Mouse (Mus musculus): ENCODE results near the gene B430306N03Rik. TPM values are rescaled to one million over a fixed set of nuclear protein-coding genes. Genes with fewer than 3 reads are reported as not detected.

The B430306N03Rik gene
- total and polyA plus RNA-seq, 2 experiments from 2014 or later: 0.18 to 0.23 TPM

DNA sequence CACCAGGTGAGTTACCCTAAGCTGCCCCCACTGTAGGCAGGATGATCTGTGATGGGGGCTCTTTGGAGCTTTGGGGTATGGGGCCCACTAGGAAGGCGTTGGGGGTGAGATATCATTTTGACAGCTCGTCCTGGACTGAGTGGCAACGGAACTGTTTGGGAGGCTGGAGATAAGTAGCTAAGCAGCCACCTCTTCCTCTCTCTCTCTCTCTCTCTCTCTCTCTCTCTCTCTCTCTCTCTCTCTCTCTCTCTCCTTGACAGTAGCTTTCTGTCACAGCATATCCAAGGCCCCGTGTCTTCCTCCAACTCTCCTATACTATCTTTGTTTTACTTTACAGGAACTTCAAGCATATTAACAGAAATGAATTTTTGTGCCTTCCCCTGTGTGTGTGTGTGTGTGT is 44.5 kb downstream of the B430306N03Rik start:
- H3K4me1 ChIP-seq (ENCODE audit: control insufficient read depth, insufficient read depth): peaks cover 15% of the 10 kb centered on the region
- H3K9ac ChIP-seq (replicated peaks; ENCODE audit: low read depth, low read length): no peak overlapping the region
- H3K27me3 ChIP-seq (ENCODE audit: control insufficient read depth, insufficient read depth, low read length): no peaks in the 10 kb centered on the region
- WGBS: 16% methylated on average over 4 of the region's 4 CpGs
- DNase-seq (ENCODE audit: low spot score) (no peak), ATAC-seq (ENCODE audit: insufficient read depth, low read depth) (no peak)
- H3K4me2 ChIP-seq (ENCODE audit: low read depth, low read length): no peak overlapping the region
- TF ChIP-seq CTCF (IDR thresholded peaks at IDR 0.05; ENCODE audit: low read depth) (no peak), EP300 (IDR thresholded peaks at IDR 0.05; ENCODE audit: low read depth) (no peak)
- no peaks in the 10 kb centered on the region for H3K36me3 ChIP-seq (replicated peaks; ENCODE audit: control insufficient read depth, insufficient read depth, low read length)
- no peak overlapping the region for H3K27ac ChIP-seq (ENCODE audit: low read depth)
- no peak overlapping the region for H3K4me3 ChIP-seq (ENCODE audit: low read depth, low read length)
- H3K9me3 ChIP-seq (replicated peaks; ENCODE audit: control insufficient read depth, low read length): no peaks in the 10 kb centered on the region

- H3K4me3 ChIP-seq (ENCODE audit: low read depth, low read length): no peak overlapping the region
- no peaks in the 10 kb centered on the region for H3K27me3 ChIP-seq (ENCODE audit: control insufficient read depth, insufficient read depth, low read length)
- WGBS: 22% methylated on average over 3 of the region's 3 CpGs
- TF ChIP-seq EP300 (IDR thresholded peaks at IDR 0.05; ENCODE audit: low read depth) (no peak), CTCF (IDR thresholded peaks at IDR 0.05; ENCODE audit: low read depth) (no peak)
- H3K4me1 ChIP-seq (ENCODE audit: control insufficient read depth, insufficient read depth): peaks cover 18% of the 10 kb centered on the region
- no peaks in the 10 kb centered on the region for H3K9me3 ChIP-seq (replicated peaks; ENCODE audit: control insufficient read depth, low read length)
- DNase-seq (ENCODE audit: low spot score): peak; percentile 77
- peak overlapping the region; percentile 47; the same call in 1 of the 2 replicates for H3K27ac ChIP-seq (ENCODE audit: low read depth)
- H3K9ac ChIP-seq (replicated peaks; ENCODE audit: low read depth, low read length): no peak overlapping the region
- H3K36me3 ChIP-seq (replicated peaks; ENCODE audit: control insufficient read depth, insufficient read depth, low read length): no peaks in the 10 kb centered on the region
- H3K4me2 ChIP-seq (ENCODE audit: low read depth, low read length): peak overlapping the region; percentile 42
- peak; percentile 36; the same call in 1 of the 2 replicates for ATAC-seq (ENCODE audit: insufficient read depth, low read depth)
These were observed 46.4 kb downstream of the B430306N03Rik start for GRCm38 (mm10) chr17:48362346-48362745.

GRCm38 (mm10) chr17:48362966-48363365 is 47.0 kb downstream of the B430306N03Rik start:
- H3K9me3 ChIP-seq (replicated peaks; ENCODE audit: control insufficient read depth, low read length): no peaks in the 10 kb centered on the region
- no peaks in the 10 kb centered on the region for H3K27me3 ChIP-seq (ENCODE audit: control insufficient read depth, insufficient read depth, low read length)
- no peak overlapping the region for H3K4me3 ChIP-seq (ENCODE audit: low read depth, low read length)
- peak overlapping the region; percentile 47; the same call in 1 of the 2 replicates for H3K27ac ChIP-seq (ENCODE audit: low read depth)
- peak overlapping the region; percentile 42 for H3K4me2 ChIP-seq (ENCODE audit: low read depth, low read length)
- DNase-seq (ENCODE audit: low spot score) (peak; percentile 21), ATAC-seq (ENCODE audit: insufficient read depth, low read depth) (no peak)
- H3K4me1 ChIP-seq (ENCODE audit: control insufficient read depth, insufficient read depth): peaks cover 18% of the 10 kb centered on the region
- TF ChIP-seq EP300 (IDR thresholded peaks at IDR 0.05; ENCODE audit: low read depth): no peak
- no peak for TF ChIP-seq CTCF (IDR thresholded peaks at IDR 0.05; ENCODE audit: low read depth)
- H3K9ac ChIP-seq (replicated peaks; ENCODE audit: low read depth, low read length): no peak overlapping the region
- WGBS: 45% methylated on average over 8 of the region's 8 CpGs
- H3K36me3 ChIP-seq (replicated peaks; ENCODE audit: control insufficient read depth, insufficient read depth, low read length): no peaks in the 10 kb centered on the region

- H3K27ac ChIP-seq (ENCODE audit: low read depth): peak overlapping the region; percentile 13; the same call in 1 of the 2 replicates
- H3K36me3 ChIP-seq (replicated peaks; ENCODE audit: control insufficient read depth, insufficient read depth, low read length): no peaks in the 10 kb centered on the region
- no peak for TF ChIP-seq CTCF (IDR thresholded peaks at IDR 0.05; ENCODE audit: low read depth)
- no peak overlapping the region for H3K4me2 ChIP-seq (ENCODE audit: low read depth, low read length)
- DNase-seq (ENCODE audit: low spot score) (no peak), ATAC-seq (ENCODE audit: insufficient read depth, low read depth) (no peak)
- no peaks in the 10 kb centered on the region for H3K9me3 ChIP-seq (replicated peaks; ENCODE audit: control insufficient read depth, low read length)
- peaks cover 18% of the 10 kb centered on the region for H3K4me1 ChIP-seq (ENCODE audit: control insufficient read depth, insufficient read depth)
- no peak overlapping the region for H3K4me3 ChIP-seq (ENCODE audit: low read depth, low read length)
- WGBS: 46% methylated on average over 6 of the region's 6 CpGs
- no peak overlapping the region for H3K9ac ChIP-seq (replicated peaks; ENCODE audit: low read depth, low read length)
- H3K27me3 ChIP-seq (ENCODE audit: control insufficient read depth, insufficient read depth, low read length): no peaks in the 10 kb centered on the region
These were observed 47.6 kb downstream of the B430306N03Rik start for GRCm38 (mm10) chr17:48363421-48363965.

DNA sequence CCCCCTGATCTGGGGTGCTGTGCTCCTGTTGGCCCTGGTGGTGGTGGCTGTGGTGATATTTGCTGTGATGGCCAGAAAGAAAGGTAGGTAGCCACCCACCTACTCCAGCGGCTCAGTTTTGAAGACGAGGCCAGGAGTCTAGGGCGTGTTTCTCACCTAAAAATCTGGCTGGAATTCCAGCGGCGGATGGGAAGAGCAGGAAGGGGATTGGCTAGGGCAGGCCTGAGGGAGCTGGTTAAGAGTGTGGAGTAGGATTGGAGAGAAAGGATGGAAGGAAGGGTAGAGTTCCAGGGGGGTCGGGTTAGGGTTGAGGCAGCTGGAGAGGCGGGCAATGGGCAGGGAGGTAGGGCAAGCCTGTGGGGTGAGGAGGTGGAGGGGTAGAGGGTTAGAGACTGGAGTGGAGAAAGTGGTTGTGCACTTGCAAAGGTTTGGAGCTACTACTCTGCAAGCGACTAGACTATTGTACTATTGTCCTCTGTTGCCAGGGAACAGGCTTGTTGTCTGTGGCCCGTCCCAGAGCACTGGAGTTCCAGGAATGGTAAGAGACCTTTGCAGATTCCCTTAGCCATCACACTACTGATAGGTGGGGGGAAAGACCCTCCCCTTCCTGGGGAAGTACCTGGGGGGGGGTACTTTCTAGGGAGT is 49.7 kb downstream of the B430306N03Rik start:
- DNase-seq (ENCODE audit: low spot score): no peak
- no peak overlapping the region for H3K9ac ChIP-seq (replicated peaks; ENCODE audit: low read depth, low read length)
- WGBS: 71% methylated on average over 9 of the region's 9 CpGs

More for the DNA sequence above, 49.7 kb downstream of the B430306N03Rik start:
- no peaks in the 10 kb centered on the region for H3K36me3 ChIP-seq (replicated peaks; ENCODE audit: control insufficient read depth, insufficient read depth, low read length)
- no peaks in the 10 kb centered on the region for H3K9me3 ChIP-seq (replicated peaks; ENCODE audit: control insufficient read depth, low read length)
- 0 out of 2 replicates have a peak, but pooled peaks have one; percentile 22 for ATAC-seq (ENCODE audit: insufficient read depth, low read depth)
- no peak for TF ChIP-seq CTCF (IDR thresholded peaks at IDR 0.05; ENCODE audit: low read depth)
- TF ChIP-seq EP300 (IDR thresholded peaks at IDR 0.05; ENCODE audit: low read depth): no peak
- peaks cover 18% of the 10 kb centered on the region for H3K4me1 ChIP-seq (ENCODE audit: control insufficient read depth, insufficient read depth)
- no peaks in the 10 kb centered on the region for H3K27me3 ChIP-seq (ENCODE audit: control insufficient read depth, insufficient read depth, low read length)
- no peak overlapping the region for H3K4me2 ChIP-seq (ENCODE audit: low read depth, low read length)
- H3K4me3 ChIP-seq (ENCODE audit: low read depth, low read length): no peak overlapping the region
- no peak overlapping the region for H3K27ac ChIP-seq (ENCODE audit: low read depth)

Data from heart, postnatal 0 days (tissue).